Mouse (Mus musculus) embryonic facial prominence, embryonic 10.5 days (tissue): ENCODE measurements at regions not wholly inside any gene's neighbourhood (a gene's known extent, or its start where the extent isn't known, plus 50 kb on each side); places are given as distances from the start of the nearest gene placed in this dataset.
A peak's percentile ranks its signal among the peaks of the same experiment; 100 is the strongest.

ENCODE experiments used
- DNase-seq: peaks from one replicate; pipeline ENCODE4 v3.0.0-alpha.2; 2017; ENCODE audit warnings: low spot score
- H3K27ac ChIP-seq: fragments of 300-500 bp; sonication (generic); replicated peaks from 2 replicates; pipeline ENCODE4 v1.5.1; 2016; ENCODE audit warnings: mild to moderate bottlenecking
- H3K27me3 ChIP-seq: fragments of 300-500 bp; sonication (generic); replicated peaks from 2 replicates; pipeline ENCODE4 v1.6.1; 2016; ENCODE audit warnings: low read depth, mild to moderate bottlenecking; ENCODE audit not compliant: poor library complexity, severe bottlenecking
- H3K36me3 ChIP-seq: fragments of 300-500 bp; sonication (generic); replicated peaks from 2 replicates; pipeline ENCODE4 v1.6.1; 2016; ENCODE audit warnings: mild to moderate bottlenecking, moderate library complexity
- H3K4me1 ChIP-seq: fragments of 300-500 bp; sonication (generic); 2 replicates; pipeline ENCODE4 v1.6.1; 2016
- H3K4me3 ChIP-seq: fragments of 300-500 bp; sonication (generic); 2 replicates; pipeline ENCODE4 v1.5.1; 2016; ENCODE audit warnings: mild to moderate bottlenecking, moderate library complexity
- H3K9me3 ChIP-seq: fragments of 300-500 bp; sonication (generic); 2 replicates; pipeline ENCODE4 v1.6.1; 2016; ENCODE audit warnings: mild to moderate bottlenecking
- WGBS: fragments of 180-500 bp; shearing (Covaris S2); methylation state at CpG from one replicate; pipeline ENCODE4 v1.1.7; 2016; 5-methylcytosine and 5-hydroxymethylcytosine counted together

GRCm38 (mm10) chr3:81482742-81483141 is 446.5 kb downstream of the Pdgfc start:
- H3K4me1 ChIP-seq, result peaks cover 6% of the 10 kb centered on the region; the same call in 1 of the 2 replicates
- no peak for DNase-seq
- H3K27ac ChIP-seq, result no peak overlapping the region
- WGBS, result 66% methylated on average over 2 of the region's 2 CpGs
- no peaks in the 10 kb centered on the region for H3K27me3 ChIP-seq
- H3K4me3 ChIP-seq, result no peak overlapping the region
- H3K9me3 ChIP-seq, result no peaks in the 10 kb centered on the region
- no peaks in the 10 kb centered on the region for H3K36me3 ChIP-seq

GRCm38 (mm10) chr3:81483363-81483762 is 447.1 kb downstream of the Pdgfc start:
- Histone ChIP-seq H3K36me3 (no peaks in the 10 kb centered on the region), H3K4me3 (no peak overlapping the region), H3K27me3 (no peaks in the 10 kb centered on the region), H3K4me1 (peaks cover 6% of the 10 kb centered on the region; the same call in 1 of the 2 replicates), H3K9me3 (no peaks in the 10 kb centered on the region), H3K27ac (no peak overlapping the region)
- 69% methylated on average over 2 of the region's 2 CpGs for WGBS
- no peak for DNase-seq

- Histone ChIP-seq H3K9me3 (no peaks in the 10 kb centered on the region), H3K27me3 (no peaks in the 10 kb centered on the region), H3K4me1 (peaks cover 5% of the 10 kb centered on the region; the same call in 1 of the 2 replicates), H3K27ac (no peak overlapping the region), H3K4me3 (no peak overlapping the region), H3K36me3 (no peaks in the 10 kb centered on the region)
- no peak for DNase-seq
- 81% methylated on average over 1 of the region's 1 CpGs for WGBS
Measured at GRCm38 (mm10) chr3:81505316-81505715, 427.1 kb upstream of the Ctso start.

- H3K4me3 ChIP-seq, result no peak overlapping the region
- H3K27ac ChIP-seq, result no peak overlapping the region
- no peak for DNase-seq
- WGBS, result 41% methylated on average over 2 of the region's 2 CpGs
- H3K4me1 ChIP-seq, result peaks cover 5% of the 10 kb centered on the region; the same call in 1 of the 2 replicates
- H3K27me3 ChIP-seq, result no peaks in the 10 kb centered on the region
- no peaks in the 10 kb centered on the region for H3K36me3 ChIP-seq
- no peaks in the 10 kb centered on the region for H3K9me3 ChIP-seq
Measured at GRCm38 (mm10) chr3:81508611-81509010, 423.8 kb upstream of the Ctso start.

DNA sequence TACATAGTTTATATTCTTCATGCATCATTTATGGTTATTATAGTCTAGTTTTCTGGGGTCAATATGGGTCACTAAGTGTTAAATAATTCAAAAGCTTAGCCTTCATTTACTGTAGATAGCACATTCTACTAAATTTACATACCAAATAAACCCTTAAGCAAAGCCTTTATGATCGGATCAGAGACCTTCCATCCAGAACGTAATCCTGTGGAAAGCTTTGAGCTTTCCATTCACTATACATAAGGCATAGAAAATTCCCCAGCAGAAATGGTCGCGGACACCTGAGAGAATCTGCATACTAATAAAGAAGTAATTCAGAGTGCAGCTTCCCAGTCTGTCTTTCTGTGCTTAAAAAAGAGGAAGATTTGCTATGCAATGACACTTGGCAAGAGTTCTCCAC is 410.6 kb upstream of the Ctso start:
- no peak for DNase-seq
- no peaks in the 10 kb centered on the region for H3K36me3 ChIP-seq
- no peaks in the 10 kb centered on the region for H3K4me1 ChIP-seq
- no peak overlapping the region for H3K4me3 ChIP-seq
- H3K27ac ChIP-seq, result no peak overlapping the region
- WGBS, result 82% methylated on average over 4 of the region's 4 CpGs
- H3K27me3 ChIP-seq, result no peaks in the 10 kb centered on the region
- H3K9me3 ChIP-seq, result no peaks in the 10 kb centered on the region

- Histone ChIP-seq H3K27ac (no peak overlapping the region), H3K36me3 (no peaks in the 10 kb centered on the region), H3K4me1 (no peaks in the 10 kb centered on the region), H3K27me3 (no peaks in the 10 kb centered on the region), H3K4me3 (no peak overlapping the region), H3K9me3 (no peaks in the 10 kb centered on the region)
- 90% methylated on average over 1 of the region's 1 CpGs for WGBS
- no peak for DNase-seq
Measured at GRCm38 (mm10) chr3:81530872-81531271, 401.5 kb upstream of the Ctso start.

DNA sequence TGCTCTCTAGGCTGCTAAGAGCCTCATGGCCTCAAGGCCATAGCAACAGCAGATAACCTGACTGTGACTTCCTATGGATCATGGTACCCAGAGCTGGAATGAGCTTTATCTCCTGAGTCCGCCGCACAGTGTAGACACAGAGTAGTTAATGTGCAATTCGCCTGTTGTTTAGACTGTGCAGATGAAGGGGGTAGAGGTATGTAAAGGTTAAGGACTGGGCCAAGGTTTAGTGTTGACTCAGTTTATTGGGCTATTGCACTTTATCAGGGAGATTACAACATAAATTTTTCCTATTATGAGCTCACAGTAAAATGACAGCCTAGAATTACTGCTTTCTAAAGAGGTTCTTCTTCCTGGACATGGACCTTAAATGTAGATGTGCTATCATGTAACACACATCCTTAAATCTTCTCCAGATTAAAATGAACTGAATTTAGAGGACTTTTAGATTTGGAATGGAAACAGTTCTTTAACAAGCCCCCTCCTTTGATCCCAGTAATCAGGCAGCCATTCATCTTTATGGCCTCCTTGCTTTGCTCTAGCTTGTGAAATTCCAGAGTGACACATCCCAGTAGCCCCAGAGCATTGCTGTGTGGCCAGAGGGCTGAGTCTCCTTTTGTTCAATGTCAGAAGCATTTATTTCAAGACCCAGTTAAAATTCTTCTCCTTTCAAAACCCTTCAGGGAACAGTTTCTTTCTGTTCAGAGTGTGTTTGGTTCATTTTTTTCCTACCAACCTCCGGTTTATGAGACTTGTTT is 396.8 kb upstream of the Ctso start:
- Histone ChIP-seq H3K36me3 (no peaks in the 10 kb centered on the region), H3K9me3 (no peaks in the 10 kb centered on the region), H3K27me3 (no peaks in the 10 kb centered on the region), H3K4me3 (no peak overlapping the region), H3K4me1 (no peaks in the 10 kb centered on the region), H3K27ac (no peak overlapping the region)
- DNase-seq, result peak; percentile 16
- 82% methylated on average over 4 of the region's 4 CpGs for WGBS

- no peaks in the 10 kb centered on the region for H3K27me3 ChIP-seq
- DNase-seq, result no peak
Measured at GRCm38 (mm10) chr3:81554773-81555172, 377.6 kb upstream of the Ctso start.

GRCm38 (mm10) chr3:81562610-81563258 is 369.7 kb upstream of the Ctso start:
- 86% methylated on average over 2 of the region's 2 CpGs for WGBS
- Histone ChIP-seq H3K36me3 (no peaks in the 10 kb centered on the region), H3K27me3 (no peaks in the 10 kb centered on the region), H3K27ac (no peak overlapping the region), H3K9me3 (no peaks in the 10 kb centered on the region), H3K4me3 (no peak overlapping the region), H3K4me1 (no peaks in the 10 kb centered on the region)
- no peak for DNase-seq

More at GRCm38 (mm10) chr3:81554773-81555172, 377.6 kb upstream of the Ctso start:
- H3K36me3 ChIP-seq, result no peaks in the 10 kb centered on the region
- WGBS, result 71% methylated on average over 7 of the region's 7 CpGs
- H3K9me3 ChIP-seq, result no peaks in the 10 kb centered on the region
- no peak overlapping the region for H3K4me3 ChIP-seq
- no peak overlapping the region for H3K27ac ChIP-seq
- peaks cover 6% of the 10 kb centered on the region; the same call in 1 of the 2 replicates for H3K4me1 ChIP-seq

- H3K27ac ChIP-seq, result no peak overlapping the region
- DNase-seq, result no peak
- H3K4me3 ChIP-seq, result no peak overlapping the region
- 85% methylated on average over 7 of the region's 7 CpGs for WGBS
- no peaks in the 10 kb centered on the region for H3K27me3 ChIP-seq
- no peaks in the 10 kb centered on the region for H3K4me1 ChIP-seq
- H3K36me3 ChIP-seq, result no peaks in the 10 kb centered on the region
- no peaks in the 10 kb centered on the region for H3K9me3 ChIP-seq
Measured at GRCm38 (mm10) chr3:81563858-81564756, 368.3 kb upstream of the Ctso start.

- Histone ChIP-seq H3K9me3 (no peaks in the 10 kb centered on the region), H3K27me3 (no peaks in the 10 kb centered on the region), H3K4me3 (no peak overlapping the region), H3K36me3 (no peaks in the 10 kb centered on the region), H3K4me1 (no peaks in the 10 kb centered on the region), H3K27ac (no peak overlapping the region)
- DNase-seq, result no peak
- WGBS, result 71% methylated on average over 1 of the region's 1 CpGs
Measured at GRCm38 (mm10) chr3:81564757-81565063, 367.7 kb upstream of the Ctso start.

DNA sequence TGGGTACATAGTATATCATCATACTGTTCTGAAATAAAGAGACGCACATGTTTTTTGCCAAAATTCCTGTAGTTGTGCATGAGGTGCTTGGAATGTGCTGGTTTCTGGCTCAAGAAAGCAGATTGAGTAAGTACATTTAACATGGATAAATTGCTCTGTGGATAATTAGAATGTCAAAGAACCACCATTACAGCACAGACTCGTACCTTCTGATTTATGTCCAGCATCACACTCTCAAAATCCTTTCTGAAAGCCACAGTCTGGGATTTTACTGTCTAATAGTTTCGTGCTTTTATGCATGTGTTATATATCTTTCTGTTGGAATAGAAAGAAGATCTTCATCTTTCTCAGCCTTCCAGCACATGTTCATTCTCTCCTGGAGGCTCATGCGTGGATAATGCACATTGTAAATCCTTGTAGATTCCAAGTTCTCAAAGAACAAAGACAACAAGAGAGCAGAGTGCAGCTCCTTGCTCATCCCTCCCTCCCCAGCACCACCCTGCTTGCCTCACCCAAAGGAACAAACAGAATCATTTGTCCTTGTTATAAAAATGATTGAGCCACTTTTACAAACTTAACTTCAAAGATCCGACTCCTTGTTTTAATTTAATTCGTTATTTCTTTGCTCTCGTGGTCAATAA is 348.9 kb upstream of the Ctso start:
- no peak for DNase-seq
- Histone ChIP-seq H3K4me1 (no peaks in the 10 kb centered on the region), H3K27ac (no peak overlapping the region), H3K4me3 (no peak overlapping the region), H3K36me3 (no peaks in the 10 kb centered on the region), H3K27me3 (no peaks in the 10 kb centered on the region), H3K9me3 (peaks cover 2% of the 10 kb centered on the region; the same call in 1 of the 2 replicates)
- WGBS, result 79% methylated on average over 7 of the region's 7 CpGs
